Mouse (Mus musculus) left cerebral cortex, postnatal 14 days (tissue): Measurements from ENCODE around the gene Mef2c. TPM values are rescaled to one million over a fixed set of nuclear protein-coding genes. Genes with fewer than 3 reads are reported as not detected.

Experiments used
- DNase-seq, 2 experiments: peaks; one replicate each; pipeline ENCODE4 v3.0.0; 2021 to 2022; ENCODE audit warnings: low spot score in 2 of 2, mixed read lengths in 1 of 2
- intact Hi-C: fragments of 180-260 bp; cut with DNase I; formaldehyde crosslinking; loops from one replicate; pipeline ENCODE4 v1.15.1; 2025
- total RNA-seq, 2 experiments: library from RNA; stranded (reverse); gene quantifications; 2 replicates each; pipeline ENCODE4 v1.2.3; 2021

Mef2c gene
- total RNA-seq, 2 experiments from 2014 or later, result 845 to 1,036 TPM

DNA sequence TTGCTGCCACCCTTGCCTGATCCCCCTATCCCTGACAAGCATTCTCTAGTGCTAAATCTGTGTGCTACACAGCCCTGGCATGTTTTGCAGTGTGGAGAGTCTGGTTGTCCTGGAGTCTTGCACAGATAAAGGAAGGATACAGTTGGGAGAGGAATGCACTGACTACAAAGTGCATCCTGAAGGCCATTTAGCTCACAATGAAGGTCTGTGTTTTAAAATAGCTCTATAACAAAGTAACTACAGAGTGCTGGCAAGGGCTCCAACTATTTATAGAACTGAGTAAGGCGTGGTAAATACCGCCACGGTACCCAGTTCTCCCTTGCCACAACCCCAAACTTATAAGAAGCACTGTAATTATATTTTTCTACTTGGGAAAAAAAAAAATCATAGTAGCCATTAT is 61.9 kb downstream of the Mef2c start:
- DNase-seq, result no peak
- intact Hi-C loops, result no loop called here

DNA sequence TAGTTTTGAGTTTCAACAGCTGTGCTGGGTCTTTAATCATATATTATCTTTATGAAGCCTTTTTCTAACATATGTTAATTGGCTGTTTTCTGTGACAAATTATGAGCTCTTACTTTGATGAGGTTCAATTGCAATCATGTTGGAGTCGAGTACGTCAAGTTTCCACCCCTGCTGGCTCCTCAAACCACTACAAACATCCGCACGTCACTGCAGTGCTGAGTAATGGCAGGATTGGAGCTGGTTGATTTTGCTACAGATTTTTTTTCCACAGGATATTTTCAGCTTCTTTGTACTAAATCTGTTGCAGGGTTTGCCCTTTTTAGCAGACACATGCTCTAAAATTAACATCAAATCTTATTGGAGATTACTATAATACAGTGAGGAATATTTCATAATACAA is 62.3 kb downstream of the Mef2c start:
- intact Hi-C loops, result no loop called here
- DNase-seq, result peak in 1 of 2 experiments; percentile 57

DNA sequence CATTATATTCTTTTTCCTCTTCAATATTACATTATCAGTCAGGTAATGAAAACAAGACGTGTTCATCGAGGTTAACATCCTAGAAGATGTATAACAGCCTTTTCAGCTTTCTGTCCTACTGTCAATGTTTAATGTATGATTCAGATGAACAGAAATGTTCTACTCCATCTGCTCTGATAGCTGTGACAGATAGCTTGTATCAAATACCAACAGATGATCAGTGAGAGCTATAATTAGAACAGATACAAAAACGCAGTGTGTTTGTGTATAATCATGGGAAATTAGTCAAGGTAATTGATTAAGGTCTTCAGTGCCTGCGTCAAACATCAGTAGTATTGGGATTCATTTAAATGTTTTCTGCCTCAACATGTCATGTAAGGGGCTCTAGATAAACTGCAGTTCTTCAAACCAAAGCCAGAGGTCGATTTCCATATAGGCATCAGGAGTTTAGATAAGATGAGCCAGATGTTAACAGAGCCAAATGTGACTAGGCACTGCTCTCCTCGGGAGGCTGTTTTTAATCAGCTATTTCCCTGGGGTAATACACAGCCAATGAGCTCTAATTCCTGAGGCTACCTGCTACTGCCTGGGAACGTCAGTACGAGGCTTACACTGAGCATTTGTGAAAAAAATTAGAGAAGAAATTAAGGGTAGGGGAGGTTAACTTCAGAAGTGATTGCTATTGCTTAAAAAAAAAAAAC is 63.1 kb downstream of the Mef2c start:
- intact Hi-C loops, result no loop called here
- no peak for DNase-seq

GRCm38 (mm10) chr13:83567681-83568080 is 63.8 kb downstream of the Mef2c start:
- no peak for DNase-seq
- intact Hi-C loops, result no loop called here

DNA sequence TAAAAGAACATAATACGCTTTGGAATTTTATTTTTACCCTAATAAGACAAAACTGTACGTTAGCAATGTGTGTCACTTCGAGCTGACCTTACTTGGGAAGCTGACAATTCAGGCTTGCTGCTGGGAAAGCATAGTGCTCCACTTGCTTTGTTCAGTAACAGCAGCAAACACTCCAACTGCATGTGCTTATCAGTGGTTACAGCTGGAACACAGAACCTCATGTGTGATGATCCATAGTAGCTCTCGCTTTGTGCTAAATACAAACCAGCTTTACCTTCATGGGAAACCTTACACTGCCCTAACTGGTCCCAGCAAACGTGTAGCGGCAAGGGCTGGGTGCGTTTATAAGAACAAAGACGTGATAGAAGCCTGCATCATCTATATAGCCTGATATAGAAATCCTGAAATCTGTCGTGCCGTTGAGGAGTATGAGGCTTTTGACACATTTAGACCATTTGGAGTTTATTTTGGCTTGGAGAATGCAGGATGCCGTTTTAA is 65.0 kb downstream of the Mef2c start:
- intact Hi-C loops, result no loop called here
- no peak for DNase-seq

DNA sequence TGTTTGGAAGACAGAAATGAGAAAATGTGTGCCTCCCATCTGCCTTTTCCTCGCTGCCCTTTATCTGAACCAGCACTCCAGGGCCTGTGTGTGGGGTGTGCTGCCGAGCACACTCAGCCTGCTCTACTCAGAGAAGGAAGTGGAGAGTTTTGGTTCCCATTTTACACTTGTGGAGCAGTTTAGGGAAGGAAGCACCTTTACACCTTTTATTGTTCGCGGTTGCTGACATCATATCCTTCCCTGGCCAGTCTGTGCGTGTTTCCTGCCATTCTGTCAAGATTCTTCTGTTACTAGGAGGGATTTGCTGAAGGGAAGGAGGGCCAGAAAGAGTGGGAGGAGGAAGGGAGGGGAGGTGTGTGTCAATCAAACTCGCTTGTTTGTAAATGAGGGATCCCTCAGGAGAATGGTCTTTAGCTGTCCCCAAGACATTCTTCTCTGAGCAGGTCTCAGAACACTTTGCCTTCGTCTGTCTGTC is 68.2 kb downstream of the Mef2c start:
- peak; percentile 40 to 60 for DNase-seq
- intact Hi-C loops, result no loop called here

DNA sequence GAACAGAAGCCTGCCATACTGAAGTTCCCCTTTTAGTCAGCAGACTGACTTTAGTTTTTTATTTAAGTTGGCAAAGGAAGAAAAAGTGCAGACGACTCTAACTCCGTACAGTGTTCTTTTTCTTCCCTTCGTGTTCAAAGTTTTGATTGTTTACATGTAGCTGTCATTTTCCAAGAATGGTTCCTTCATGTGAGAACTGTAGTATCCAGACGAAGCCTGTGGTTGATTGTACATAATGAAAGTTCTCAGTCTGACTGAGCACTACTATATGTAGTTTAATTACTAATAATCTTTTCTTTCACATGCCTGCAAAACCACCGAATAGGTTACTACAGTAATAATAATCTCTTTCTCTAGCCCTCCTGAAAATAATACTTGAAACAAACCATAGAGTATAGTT is 68.6 kb downstream of the Mef2c start:
- intact Hi-C loops, result no loop called here
- no peak for DNase-seq

GRCm38 (mm10) chr13:83573327-83573726 is 69.5 kb downstream of the Mef2c start:
- intact Hi-C loops, result no loop called here
- DNase-seq, result no peak

- intact Hi-C loops, result no loop called here
- no peak for DNase-seq
These were observed 70.2 kb downstream of the Mef2c start for GRCm38 (mm10) chr13:83573855-83574583.

DNA sequence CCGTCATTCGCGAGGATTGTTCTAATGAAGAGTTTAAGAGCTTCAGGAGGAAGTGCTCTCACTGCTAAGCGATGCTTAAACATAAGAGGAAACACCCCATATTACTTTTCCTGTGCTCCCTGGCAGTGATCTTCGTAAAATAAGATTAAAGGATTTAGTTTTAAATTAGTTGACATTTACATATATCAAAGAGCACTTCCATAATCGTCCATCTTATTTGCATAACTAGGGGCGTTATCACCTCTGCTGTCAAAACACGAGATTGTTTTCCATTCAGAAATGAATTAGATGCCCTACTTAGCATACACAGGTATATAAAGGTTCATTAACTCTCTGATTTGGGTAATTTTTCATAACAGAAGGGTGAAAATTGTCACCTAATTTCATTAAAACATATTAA is 71.0 kb downstream of the Mef2c start:
- no peak for DNase-seq
- intact Hi-C loops, result no loop called here

- no peak for DNase-seq
- intact Hi-C loops, result no loop called here
These were observed 75.6 kb downstream of the Mef2c start for GRCm38 (mm10) chr13:83579410-83579809.

- intact Hi-C loops, result no loop called here
These were observed 77.0 kb downstream of the Mef2c start for GRCm38 (mm10) chr13:83580856-83581255.

GRCm38 (mm10) chr13:83582564-83582963 is 78.7 kb downstream of the Mef2c start:
- intact Hi-C loops, result no loop called here

More at GRCm38 (mm10) chr13:83580856-83581255, 77.0 kb downstream of the Mef2c start:
- DNase-seq, result no peak

DNA sequence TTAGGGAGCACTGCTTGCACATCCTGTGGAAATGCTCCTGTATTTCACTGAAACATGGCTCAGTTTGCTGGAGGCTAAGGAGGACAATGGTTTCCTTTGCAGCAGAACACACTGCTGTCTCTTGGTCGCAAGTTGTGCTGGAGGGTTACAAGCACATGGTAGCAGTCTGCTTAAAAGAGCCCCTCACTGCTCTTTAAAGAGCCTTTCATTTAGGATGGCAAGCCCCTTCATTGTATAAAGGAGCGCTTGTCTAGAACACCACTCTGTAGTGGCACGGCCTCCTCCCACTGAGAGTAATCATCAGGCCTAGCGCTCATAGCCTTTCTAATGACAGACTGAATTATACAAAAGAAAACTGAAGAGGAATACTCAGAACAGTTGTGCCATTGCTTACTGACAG is 80.0 kb downstream of the Mef2c start:
- DNase-seq, result no peak
- intact Hi-C loops, result no loop called here

More at GRCm38 (mm10) chr13:83582564-83582963, 78.7 kb downstream of the Mef2c start:
- no peak for DNase-seq

DNA sequence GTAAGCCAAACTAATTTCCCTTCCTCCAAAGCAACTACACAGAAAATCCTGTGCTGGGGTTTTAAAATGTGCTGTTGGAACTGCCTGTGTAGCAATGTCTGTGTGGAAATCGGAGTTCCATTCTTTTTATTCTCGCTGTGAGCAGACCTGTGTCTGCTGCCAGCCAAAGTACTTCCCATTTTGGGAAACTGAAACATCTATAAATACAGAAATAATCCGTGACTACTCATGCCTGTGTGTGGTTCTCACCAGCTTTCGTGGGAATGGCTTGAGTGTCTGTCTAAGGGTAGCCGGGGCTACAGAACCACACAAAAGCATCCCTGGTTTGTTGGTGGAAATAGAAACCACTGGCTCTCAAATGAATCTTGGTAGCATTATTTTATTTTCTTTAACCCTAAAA is 81.5 kb downstream of the Mef2c start:
- intact Hi-C loops, result no loop called here
- DNase-seq, result no peak

DNA sequence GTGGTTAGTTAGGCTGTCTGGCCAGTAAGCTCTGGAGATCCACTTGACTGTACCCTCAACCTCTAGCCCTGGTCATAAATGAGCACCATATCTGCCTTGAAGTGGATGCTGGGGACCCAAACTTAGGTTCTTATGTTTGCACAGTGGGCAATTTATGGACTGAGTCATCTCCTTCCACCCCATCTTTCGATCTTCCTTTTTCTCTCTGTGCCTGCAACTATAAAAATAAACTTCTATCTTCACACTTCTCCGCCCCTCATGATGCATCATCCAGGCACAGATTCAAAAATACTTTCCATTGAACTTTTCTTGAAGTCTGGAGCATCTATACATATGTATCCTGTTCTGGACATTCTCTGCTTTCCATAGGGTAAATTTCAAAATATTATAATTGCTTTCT is 84.4 kb downstream of the Mef2c start:
- DNase-seq, result no peak
- intact Hi-C loops, result no loop called here

- no peak for DNase-seq
- intact Hi-C loops, result no loop called here
These were observed 87.1 kb downstream of the Mef2c start for GRCm38 (mm10) chr13:83590886-83591285.

DNA sequence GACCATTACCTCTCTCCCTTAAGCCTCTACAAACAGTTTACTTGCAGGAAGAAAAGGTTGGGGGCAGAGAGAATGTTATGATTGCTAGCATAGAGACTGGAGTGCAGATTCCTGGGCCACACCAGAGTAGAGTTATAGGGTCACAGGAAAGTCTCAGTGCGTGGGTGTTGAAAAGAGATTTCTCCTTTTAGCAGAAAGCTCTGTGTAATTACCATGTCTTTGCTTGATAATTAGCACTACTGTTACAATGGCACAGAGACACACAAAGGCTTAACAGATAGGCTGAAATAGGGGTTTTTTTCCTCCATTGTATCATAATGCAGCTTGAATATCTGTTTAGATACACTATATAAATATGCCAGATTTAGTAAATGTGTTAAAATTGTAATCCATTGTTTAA is 91.6 kb downstream of the Mef2c start:
- no peak for DNase-seq
- intact Hi-C loops, result no loop called here

DNA sequence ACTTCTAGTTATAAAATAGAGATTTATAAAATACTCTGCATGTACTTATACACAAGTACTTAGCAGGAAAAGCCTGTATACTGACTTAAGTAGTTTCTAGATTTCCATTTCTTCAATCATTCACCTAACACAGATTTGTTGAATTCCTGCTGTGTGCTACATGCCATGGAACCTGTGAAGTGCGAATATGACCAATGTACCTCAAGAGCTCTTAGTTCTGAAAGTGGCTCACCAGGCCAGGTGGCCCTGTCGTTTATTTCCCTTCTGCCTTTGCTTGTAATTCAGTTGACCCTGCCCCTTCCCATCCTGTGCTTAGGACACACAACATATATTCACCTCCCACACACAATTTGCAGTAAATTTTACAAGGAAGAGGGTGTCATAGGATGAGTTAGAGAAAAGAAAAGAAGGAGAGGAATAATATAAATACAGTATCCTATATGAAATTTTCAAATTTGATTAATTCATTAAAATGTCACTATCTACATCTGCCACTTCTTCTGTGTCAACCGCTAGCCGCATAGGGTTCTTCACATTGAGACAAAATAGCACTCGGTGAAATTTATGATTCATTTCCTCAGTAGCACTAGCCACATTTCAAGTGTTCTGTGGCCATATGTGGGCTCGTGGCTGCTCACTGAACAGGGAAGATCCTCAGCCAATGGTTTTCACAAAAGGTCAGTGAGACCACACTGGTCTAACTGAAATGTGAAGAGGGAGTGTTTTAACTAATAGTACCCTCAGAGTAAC is 93.3 kb downstream of the Mef2c start:
- DNase-seq, result no peak
- intact Hi-C loops, result no loop called here

- intact Hi-C loops, result no loop called here
- DNase-seq, result no peak
These were observed 93.9 kb downstream of the Mef2c start for GRCm38 (mm10) chr13:83597739-83598210.
